Mouse (Mus musculus) midbrain, embryonic 13.5 days (tissue): ENCODE data around the gene Ovol3. TPM values are rescaled to one million over a fixed set of nuclear protein-coding genes. Genes with fewer than 3 reads are reported as not detected.
"Not testable (repeated sequence)": the region's sequence is repeated elsewhere in the genome, so short reads cannot be mapped to it uniquely, and the experiment has no call there.

Source experiments
- ATAC-seq: fragments of 200-750 bp; cut with Nextera tagmentation; 2 replicates; pipeline ENCODE4 v1.8.0; 2017; ENCODE audit warnings: mild to moderate bottlenecking, moderate TSS enrichment, moderate library complexity
- H3K27ac ChIP-seq: fragments of 300-500 bp; sonication (generic); 2 replicates; pipeline ENCODE4 v1.5.1; 2015; ENCODE audit warnings: inconsistent platforms, mild to moderate bottlenecking, moderate library complexity
- H3K27me3 ChIP-seq: fragments of 300-500 bp; sonication (generic); 2 replicates; pipeline ENCODE4 v1.6.1; 2015; ENCODE audit warnings: mild to moderate bottlenecking, inconsistent platforms
- H3K36me3 ChIP-seq: fragments of 300-500 bp; sonication (generic); 2 replicates; pipeline ENCODE4 v1.6.1; 2015; ENCODE audit warnings: mild to moderate bottlenecking, inconsistent platforms
- H3K4me1 ChIP-seq: fragments of 300-500 bp; sonication (generic); replicated peaks from 2 replicates; pipeline ENCODE4 v1.6.1; 2015; ENCODE audit warnings: inconsistent platforms
- H3K4me2 ChIP-seq: fragments of 300-500 bp; sonication (generic); replicated peaks from 2 replicates; pipeline ENCODE4 v1.6.1; 2015; ENCODE audit warnings: moderate library complexity, mild to moderate bottlenecking, inconsistent platforms
- H3K4me3 ChIP-seq: fragments of 300-500 bp; sonication (generic); replicated peaks from 2 replicates; pipeline ENCODE4 v1.5.1; 2015; ENCODE audit warnings: mild to moderate bottlenecking, inconsistent platforms
- H3K9ac ChIP-seq: fragments of 300-500 bp; sonication (generic); replicated peaks from 2 replicates; pipeline ENCODE4 v1.6.1; 2015; ENCODE audit warnings: mild to moderate bottlenecking, inconsistent platforms
- H3K9me3 ChIP-seq: fragments of 300-500 bp; sonication (generic); 2 replicates; pipeline ENCODE4 v1.6.1; 2016; ENCODE audit warnings: mild to moderate bottlenecking, inconsistent platforms
- WGBS: fragments of 180-500 bp; shearing (Covaris S2); methylation state at CpG from one replicate; pipeline ENCODE4 v1.1.7; 2015; 5-methylcytosine and 5-hydroxymethylcytosine counted together
- polyA plus RNA-seq: library from polyadenylated mRNA; unstranded; fragments of >200 nt; fragmentation: Nextera tagmentation; extraction: Ambion mirVana; gene quantifications from 2 replicates; pipeline ENCODE4 v1.2.1, GENCODE M21; 2015

The Ovol3 gene
- polyA plus RNA-seq, 1 experiment from 2014 or later: not detected

DNA sequence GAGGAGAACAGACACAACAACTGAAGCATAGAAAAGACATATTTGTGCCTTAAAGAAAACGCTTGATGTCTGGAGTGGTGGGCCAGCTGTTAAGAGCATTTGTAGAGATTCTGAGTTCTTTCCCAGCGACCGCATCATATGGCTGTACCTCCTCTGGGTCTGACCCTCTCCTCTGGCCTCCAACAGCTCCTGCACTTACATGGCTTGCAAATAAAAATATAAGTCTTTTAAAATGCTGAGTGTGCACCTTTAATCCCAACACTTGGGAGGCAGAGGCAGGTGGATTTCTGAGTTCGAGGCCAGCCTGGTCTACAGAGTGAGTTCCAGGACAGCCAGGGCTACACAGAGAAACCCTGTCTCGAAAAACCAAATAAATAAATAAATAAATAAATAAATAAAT is 34.9 kb downstream of the Ovol3 start:
- H3K4me2 ChIP-seq, H3K27me3 ChIP-seq, H3K9me3 ChIP-seq, H3K4me1 ChIP-seq, H3K36me3 ChIP-seq, H3K4me3 ChIP-seq, H3K27ac ChIP-seq, ATAC-seq, H3K9ac ChIP-seq: not testable (repeated sequence)
- 89% methylated on average over 5 of the region's 5 CpGs for WGBS

DNA sequence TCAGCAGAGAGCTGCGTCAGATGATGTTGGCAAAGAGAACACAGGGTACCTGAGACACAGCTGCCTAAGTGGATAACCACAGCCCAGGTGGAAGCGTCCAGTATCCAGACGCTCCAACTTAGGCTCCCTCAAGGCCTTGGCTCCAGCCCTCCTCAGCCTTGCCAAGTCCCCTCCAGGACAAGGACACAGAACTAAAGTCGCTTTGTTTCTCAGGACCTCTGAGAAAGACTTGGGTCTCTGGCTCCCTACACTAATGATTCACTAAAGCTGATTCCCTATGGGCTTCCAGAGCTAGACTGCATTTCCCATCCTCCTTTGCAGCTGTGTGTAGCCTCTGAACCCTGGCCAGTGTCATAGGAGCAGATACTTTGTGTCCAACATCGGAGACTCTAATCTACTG is 35.3 kb downstream of the Ovol3 start:
- Histone ChIP-seq H3K4me1 (peaks cover 8% of the 10 kb centered on the region), H3K27ac (no peak overlapping the region), H3K4me3 (no peak overlapping the region), H3K27me3 (no peaks in the 10 kb centered on the region), H3K9ac (no peak overlapping the region), H3K9me3 (no peaks in the 10 kb centered on the region), H3K4me2 (no peak overlapping the region), H3K36me3 (no peaks in the 10 kb centered on the region)
- 78% methylated on average over 5 of the region's 5 CpGs for WGBS
- no peak for ATAC-seq

DNA sequence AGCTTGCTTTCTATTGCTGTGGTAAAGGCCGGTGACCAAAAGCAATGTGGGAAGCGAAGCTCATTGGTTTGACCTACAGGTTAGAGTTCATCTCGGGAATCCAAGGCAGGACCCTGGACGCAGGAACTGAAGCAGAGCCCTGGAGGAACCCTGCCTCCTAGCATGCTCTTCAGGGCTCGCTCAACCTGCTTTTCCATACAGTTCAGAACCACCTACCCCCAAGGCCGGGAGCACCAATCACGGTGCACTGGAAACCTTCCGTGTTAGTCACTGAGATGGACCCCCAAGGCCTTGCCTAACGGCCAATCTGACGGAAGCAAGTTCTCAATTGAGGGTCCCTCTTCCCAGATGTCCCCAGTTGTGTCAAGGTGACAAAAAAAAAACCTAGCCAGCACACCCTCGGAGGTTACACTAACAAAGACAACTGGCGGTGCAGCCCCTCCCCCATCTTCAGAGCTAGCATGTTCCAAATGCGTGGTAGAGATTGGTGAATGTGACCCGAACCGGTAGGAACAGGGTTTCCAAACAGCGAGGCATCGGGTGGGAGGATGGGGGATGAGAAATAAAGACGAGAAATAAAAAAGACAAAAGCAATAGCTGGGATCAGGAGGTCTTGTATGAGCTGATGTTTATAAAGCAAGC is 35.9 kb downstream of the Ovol3 start:
- H3K9me3 ChIP-seq: no peaks in the 10 kb centered on the region
- H3K4me3 ChIP-seq: no peak overlapping the region
- no peaks in the 10 kb centered on the region for H3K36me3 ChIP-seq
- peaks cover 10% of the 10 kb centered on the region for H3K4me1 ChIP-seq
- no peak for ATAC-seq
- 83% methylated on average over 18 of the region's 18 CpGs for WGBS
- no peak overlapping the region for H3K9ac ChIP-seq
- no peak overlapping the region for H3K4me2 ChIP-seq
- H3K27me3 ChIP-seq: no peaks in the 10 kb centered on the region
- no peak overlapping the region for H3K27ac ChIP-seq

DNA sequence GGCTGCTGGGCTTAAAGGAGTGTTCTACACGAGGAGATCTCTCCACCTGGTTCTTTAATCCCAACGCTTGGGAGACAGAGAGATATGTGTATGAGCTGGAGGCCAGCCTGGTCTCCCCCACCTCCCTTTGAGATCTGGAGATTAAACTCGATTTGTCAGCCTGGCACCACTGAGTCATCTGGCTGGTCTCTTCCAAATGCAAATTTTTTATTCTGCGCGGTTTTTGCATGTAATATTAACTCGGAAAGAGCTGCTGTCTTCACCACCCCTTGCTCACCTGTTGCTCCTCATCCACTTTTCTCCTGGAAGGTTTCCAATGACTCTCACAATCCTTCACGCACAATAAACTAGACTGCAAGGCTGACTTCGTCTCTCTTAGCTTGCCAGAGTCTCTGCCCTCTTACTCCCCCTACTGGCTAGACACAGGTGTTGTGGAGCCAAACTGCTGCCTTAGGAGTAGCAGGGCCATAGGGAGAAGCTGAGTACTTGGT is 37.0 kb downstream of the Ovol3 start, which contains the start of gene Capns1:
Capns1 (minus strand) TSS at position 331 of the 491 bp plus-strand sequence.
- peaks cover 11% of the 10 kb centered on the region for H3K4me1 ChIP-seq
- no peaks in the 10 kb centered on the region for H3K36me3 ChIP-seq
- no peaks in the 10 kb centered on the region for H3K27me3 ChIP-seq
- no peaks in the 10 kb centered on the region for H3K9me3 ChIP-seq
- ATAC-seq: no peak
- peak within 1 kb of the TSS; percentile 16 for H3K4me3 ChIP-seq
- 7% methylated on average over 8 of the region's 8 CpGs for WGBS
- H3K9ac ChIP-seq: no peak within 1 kb of the TSS
- no peak within 1 kb of the TSS for H3K27ac ChIP-seq
- peak within 1 kb of the TSS; percentile 32 for H3K4me2 ChIP-seq

DNA sequence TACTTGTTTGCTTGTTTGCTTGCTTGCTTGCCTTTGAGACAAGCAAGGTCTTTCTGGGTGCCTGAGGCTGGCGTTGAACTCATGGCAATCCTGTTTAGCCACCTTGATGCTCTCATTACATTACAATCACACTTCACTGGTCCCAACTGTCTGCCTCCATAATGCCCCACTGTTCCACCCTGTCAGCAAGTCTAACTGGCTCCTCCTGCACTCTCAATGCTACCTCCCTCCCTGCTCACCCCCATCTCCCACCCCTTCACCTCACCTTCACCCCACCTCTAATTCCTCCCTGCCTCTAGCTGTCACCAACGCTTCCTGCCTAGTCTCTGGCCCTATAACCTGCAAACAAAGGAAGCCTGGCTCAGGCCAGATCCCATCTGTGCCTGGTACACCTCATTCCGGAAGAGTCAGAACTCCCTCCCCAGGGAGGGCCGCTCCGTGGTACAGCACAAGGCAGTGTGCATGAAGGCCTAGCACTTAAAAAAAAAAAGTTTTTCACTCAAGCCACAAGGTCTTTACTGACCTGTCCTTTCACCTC is 37.9 kb downstream of the Ovol3 start:
- ATAC-seq: no peak
- Histone ChIP-seq H3K27ac (no peak overlapping the region), H3K27me3 (no peaks in the 10 kb centered on the region), H3K4me1 (peaks cover 20% of the 10 kb centered on the region), H3K9ac (no peak overlapping the region), H3K9me3 (no peaks in the 10 kb centered on the region), H3K4me2 (no peak overlapping the region), H3K36me3 (0 out of 2 replicates have a peak, but pooled peaks cover 2% of the 10 kb centered on the region), H3K4me3 (no peak overlapping the region)
- 78% methylated on average over 5 of the region's 5 CpGs for WGBS

DNA sequence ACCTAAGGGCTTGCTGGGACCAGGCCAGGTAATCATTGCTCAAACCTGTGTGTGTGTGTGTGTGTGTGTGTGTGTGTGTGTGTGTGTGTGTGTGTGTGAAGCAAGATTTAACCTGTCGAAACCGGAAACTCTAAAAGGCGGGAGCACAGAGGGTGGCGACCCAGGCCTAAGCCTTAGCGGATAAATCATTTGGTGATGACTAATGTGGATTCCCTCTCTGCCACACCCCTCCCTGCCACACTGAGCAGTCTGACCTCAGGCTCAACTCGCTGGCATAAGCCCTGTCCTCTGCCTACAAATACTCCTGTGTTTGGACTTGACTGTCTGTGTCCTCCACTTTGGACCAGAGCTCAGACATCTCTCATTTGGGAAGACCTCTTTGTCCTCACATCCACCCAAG is 39.4 kb downstream of the Ovol3 start:
- no peaks in the 10 kb centered on the region for H3K9me3 ChIP-seq
- no peak overlapping the region for H3K4me2 ChIP-seq
- no peaks in the 10 kb centered on the region for H3K27me3 ChIP-seq
- H3K36me3 ChIP-seq: peaks cover 17% of the 10 kb centered on the region
- H3K27ac ChIP-seq: no peak overlapping the region
- H3K4me1 ChIP-seq: peaks cover 24% of the 10 kb centered on the region
- ATAC-seq: no peak
- H3K9ac ChIP-seq: no peak overlapping the region
- 79% methylated on average over 6 of the region's 6 CpGs for WGBS
- H3K4me3 ChIP-seq: no peak overlapping the region

DNA sequence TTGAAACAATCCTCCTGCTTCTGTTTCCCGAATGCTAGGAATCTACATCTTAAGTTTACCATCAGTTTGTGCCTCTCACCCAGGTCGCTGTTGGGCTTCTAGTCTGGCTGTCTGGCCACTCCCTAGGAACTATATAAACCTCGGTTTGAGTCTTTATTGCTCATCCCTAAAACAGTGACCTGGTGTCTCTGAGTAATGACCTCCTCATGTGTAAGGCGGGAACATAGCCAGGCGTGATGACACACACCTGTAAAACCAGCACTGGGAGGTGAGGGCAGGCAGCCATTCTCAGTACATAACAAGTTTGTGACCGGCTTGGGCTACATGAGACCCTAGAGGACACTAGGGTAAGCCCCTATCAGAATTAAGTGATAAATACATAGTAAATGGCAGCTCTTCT is 40.1 kb downstream of the Ovol3 start:
- H3K9ac ChIP-seq: peak overlapping the region; percentile 82; the same call in 1 of the 2 replicates

DNA sequence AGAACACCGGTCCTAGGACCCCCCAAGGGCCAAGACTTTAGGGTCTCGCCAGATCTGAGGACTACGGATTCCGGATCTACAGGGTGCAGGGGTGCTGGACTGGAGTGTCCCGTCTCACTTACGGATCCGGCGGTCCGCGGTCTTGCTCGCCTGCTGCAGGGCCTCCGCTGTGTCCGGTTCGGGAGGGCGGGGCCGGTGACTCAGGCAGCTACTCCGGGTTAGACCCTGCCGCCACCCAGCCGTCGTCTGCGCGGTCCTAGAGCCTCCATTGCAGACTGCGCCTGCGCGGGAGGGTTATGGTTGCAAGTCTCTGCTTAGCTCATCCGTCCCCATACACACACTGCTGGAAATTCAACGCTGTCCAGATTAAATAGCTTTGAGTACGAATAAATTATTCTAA is 40.6 kb downstream of the Ovol3 start:
- Histone ChIP-seq H3K36me3 (peaks cover 30% of the 10 kb centered on the region), H3K27me3 (no peaks in the 10 kb centered on the region), H3K4me2 (peak overlapping the region; percentile 75), H3K9ac (peak overlapping the region; percentile 82), H3K27ac (peak overlapping the region; percentile 72), H3K4me3 (peak overlapping the region; percentile 77), H3K9me3 (no peaks in the 10 kb centered on the region), H3K4me1 (peaks cover 24% of the 10 kb centered on the region)
- WGBS: under 1% methylated on average over 28 of the region's 28 CpGs
- peak; percentile 92 for ATAC-seq

More for the DNA sequence above, 40.1 kb downstream of the Ovol3 start:
- Histone ChIP-seq H3K27ac (no peak overlapping the region), H3K4me2 (peak overlapping the region; percentile 75), H3K4me3 (peak overlapping the region; percentile 77; the same call in 1 of the 2 replicates), H3K36me3 (peaks cover 24% of the 10 kb centered on the region), H3K4me1 (peaks cover 24% of the 10 kb centered on the region), H3K27me3 (no peaks in the 10 kb centered on the region), H3K9me3 (no peaks in the 10 kb centered on the region)
- ATAC-seq: no peak
- WGBS: 74% methylated on average over 6 of the region's 6 CpGs

DNA sequence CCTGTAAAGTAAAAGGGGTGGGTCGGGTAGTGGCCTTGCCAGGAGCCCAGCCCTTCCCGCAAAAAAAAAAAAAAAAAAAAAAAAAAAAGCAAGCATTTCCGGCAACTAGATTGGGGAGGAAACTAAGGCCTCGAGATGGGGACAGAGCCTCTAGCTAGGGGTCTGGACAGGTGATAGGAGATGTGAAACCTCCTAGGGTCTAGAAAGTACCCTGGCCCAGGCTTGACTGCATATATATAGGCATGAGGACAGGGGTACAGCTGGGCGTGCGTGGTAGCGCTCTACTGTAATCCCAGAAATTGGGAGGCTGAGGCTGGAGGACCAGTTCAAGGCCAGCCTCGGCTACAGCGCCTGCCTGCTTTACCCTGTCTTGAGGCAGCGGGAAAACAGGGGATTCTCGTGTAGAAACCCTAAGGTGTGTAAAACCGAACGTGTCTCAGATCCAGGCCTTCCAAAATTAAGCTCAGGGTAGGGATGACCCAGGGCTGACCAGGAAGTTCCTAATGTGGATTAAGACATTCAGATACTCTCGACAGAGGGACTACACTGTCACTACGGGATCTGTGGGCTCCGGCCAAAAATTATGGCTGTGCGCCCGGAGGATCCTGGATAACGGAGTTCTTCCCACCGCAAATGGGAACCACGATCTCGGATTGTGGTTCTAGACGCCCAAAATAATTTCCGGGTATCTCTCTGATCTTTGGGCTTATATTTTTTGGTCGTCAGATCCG is 41.3 kb downstream of the Ovol3 start:
- peaks cover 24% of the 10 kb centered on the region for H3K4me1 ChIP-seq
- peaks cover 34% of the 10 kb centered on the region for H3K36me3 ChIP-seq
- H3K27me3 ChIP-seq: no peaks in the 10 kb centered on the region
- H3K9me3 ChIP-seq: no peaks in the 10 kb centered on the region
- peak overlapping the region; percentile 82 for H3K9ac ChIP-seq
- peak; percentile 37 for ATAC-seq
- WGBS: under 1% methylated on average over 25 of the region's 26 CpGs
- H3K27ac ChIP-seq: peak overlapping the region; percentile 72
- H3K4me2 ChIP-seq: peak overlapping the region; percentile 75
- H3K4me3 ChIP-seq: peak overlapping the region; percentile 77

DNA sequence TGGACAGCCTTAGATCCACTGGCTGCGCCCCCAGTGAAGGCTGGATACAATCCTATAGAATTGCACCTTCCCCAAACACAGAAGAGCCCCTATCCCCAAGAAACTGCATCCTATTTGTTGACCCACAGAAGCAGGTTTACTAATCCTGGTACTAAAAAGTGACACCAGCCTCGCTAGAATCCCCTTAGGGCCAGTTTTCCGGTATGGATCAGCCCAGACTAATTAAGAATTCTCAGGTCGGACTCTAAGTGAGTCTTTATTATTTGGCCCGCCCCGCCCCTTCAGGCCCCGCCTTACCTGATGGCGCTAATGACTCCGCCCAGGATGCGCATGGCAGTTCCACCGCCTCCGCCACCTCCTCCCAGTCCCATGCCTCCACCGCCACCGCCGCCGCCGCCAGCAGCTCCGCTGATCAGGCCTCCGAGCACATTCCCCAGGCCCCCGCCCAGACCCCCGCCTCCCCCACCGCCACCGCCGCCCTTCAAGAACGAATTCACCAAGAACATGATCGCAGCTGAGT is 41.9 kb downstream of the Ovol3 start:
- WGBS: under 1% methylated on average over 26 of the region's 26 CpGs
- Histone ChIP-seq H3K4me2 (peak overlapping the region; percentile 75), H3K9me3 (no peaks in the 10 kb centered on the region), H3K36me3 (peaks cover 40% of the 10 kb centered on the region), H3K4me1 (peaks cover 23% of the 10 kb centered on the region), H3K9ac (peak overlapping the region; percentile 82), H3K27me3 (no peaks in the 10 kb centered on the region), H3K4me3 (peak overlapping the region; percentile 77), H3K27ac (peak overlapping the region; percentile 72)
- peak; percentile 58 for ATAC-seq

DNA sequence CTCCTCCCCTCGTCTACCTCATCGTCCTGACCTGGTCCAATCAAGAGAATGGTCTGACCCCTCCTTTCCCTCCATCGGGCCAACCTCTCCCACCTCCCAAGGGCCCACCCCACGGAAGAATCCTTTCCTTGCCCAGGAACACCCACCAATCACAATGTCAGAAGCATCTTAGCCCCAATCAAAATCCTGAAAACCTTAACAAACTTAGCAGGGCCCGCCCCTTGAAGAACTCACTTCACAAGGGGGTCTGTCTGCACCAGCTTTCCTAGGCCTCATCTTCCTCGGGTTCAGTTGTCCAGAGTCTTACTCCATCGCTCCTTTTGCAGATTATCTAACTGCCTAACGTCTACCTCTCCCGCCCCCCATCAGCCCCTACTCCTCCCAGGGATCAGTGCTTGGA is 42.5 kb downstream of the Ovol3 start:
- Histone ChIP-seq H3K27ac (0 out of 2 replicates have a peak overlapping the region, but pooled peaks have one; percentile 72), H3K9ac (peak overlapping the region; percentile 82), H3K36me3 (peaks cover 47% of the 10 kb centered on the region), H3K4me3 (peak overlapping the region; percentile 77), H3K4me2 (peak overlapping the region; percentile 75), H3K27me3 (no peaks in the 10 kb centered on the region), H3K9me3 (no peaks in the 10 kb centered on the region), H3K4me1 (peaks cover 19% of the 10 kb centered on the region)
- WGBS: 15% methylated on average over 9 of the region's 9 CpGs
- no peak for ATAC-seq

DNA sequence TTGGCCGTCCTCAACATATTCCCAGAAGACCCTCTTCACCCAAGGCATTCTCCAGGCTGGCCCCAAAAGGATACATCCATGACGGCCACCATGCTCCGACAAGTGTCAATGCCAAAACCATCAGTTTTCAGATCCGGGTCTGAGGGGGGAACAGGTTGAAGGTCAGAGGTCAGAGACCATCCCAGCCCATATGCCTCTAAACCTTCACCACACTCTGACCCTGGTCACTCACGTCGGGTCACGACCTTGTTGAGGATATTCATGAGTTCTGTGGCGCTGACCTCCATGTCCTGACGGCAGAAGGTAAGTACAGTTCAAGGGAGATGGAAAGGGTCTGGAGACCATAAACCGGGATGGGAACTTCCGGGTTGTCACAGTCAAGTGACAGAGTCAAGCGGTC is 43.4 kb downstream of the Ovol3 start:
- Histone ChIP-seq H3K9me3 (no peaks in the 10 kb centered on the region), H3K4me1 (peaks cover 19% of the 10 kb centered on the region), H3K27me3 (no peaks in the 10 kb centered on the region), H3K27ac (no peak overlapping the region), H3K4me2 (no peak overlapping the region), H3K9ac (0 out of 2 replicates have a peak overlapping the region, but pooled peaks have one; percentile 82), H3K4me3 (no peak overlapping the region), H3K36me3 (peaks cover 56% of the 10 kb centered on the region)
- no peak for ATAC-seq
- 91% methylated on average over 12 of the region's 12 CpGs for WGBS
